Mouse (Mus musculus): ENCODE data around the gene Kif13a. TPM values are rescaled to one million over a fixed set of nuclear protein-coding genes. Genes with fewer than 3 reads are reported as not detected.

Gene Kif13a
- polyA plus RNA-seq, 1 experiment from 2014 or later = 2.5 TPM

DNA sequence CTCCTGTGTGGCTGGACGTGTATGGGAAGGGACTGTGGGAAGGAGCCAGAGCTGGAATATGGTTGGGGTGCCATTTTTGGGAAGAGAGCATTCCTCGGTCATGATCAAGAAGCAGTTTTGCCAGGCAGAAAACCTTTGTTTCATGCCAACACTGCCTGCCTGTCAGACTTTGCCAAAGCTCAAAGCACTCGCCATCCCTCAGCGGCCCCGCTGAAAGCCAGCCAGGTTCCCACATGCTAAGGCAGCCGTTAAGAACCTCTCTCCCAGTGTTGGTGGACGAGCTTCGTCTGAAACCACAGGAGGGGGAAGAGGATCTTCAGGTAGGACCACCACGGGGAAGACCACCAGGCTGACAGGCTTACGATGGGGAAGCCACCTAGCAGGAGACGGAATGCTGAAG, 121.8 kb downstream of the Kif13a start:
- H3K27me3 ChIP-seq = no peaks in the 10 kb centered on the region
- no peak overlapping the region for H3K4me3 ChIP-seq (replicated peaks)
- no peak for ATAC-seq (ENCODE audit: low read depth)
- DNase-seq = no peak
- no peaks in the 10 kb centered on the region for H3K9me3 ChIP-seq (replicated peaks)
- no peak overlapping the region for H3K9ac ChIP-seq
- no peaks in the 10 kb centered on the region for H3K4me1 ChIP-seq (replicated peaks)
- no peak overlapping the region for H3K4me2 ChIP-seq
- peaks cover 15% of the 10 kb centered on the region for H3K36me3 ChIP-seq
- 78% methylated on average over 11 of the region's 11 CpGs for WGBS (ENCODE audit: insufficient replicate concordance)
- no peak overlapping the region for H3K27ac ChIP-seq

DNA sequence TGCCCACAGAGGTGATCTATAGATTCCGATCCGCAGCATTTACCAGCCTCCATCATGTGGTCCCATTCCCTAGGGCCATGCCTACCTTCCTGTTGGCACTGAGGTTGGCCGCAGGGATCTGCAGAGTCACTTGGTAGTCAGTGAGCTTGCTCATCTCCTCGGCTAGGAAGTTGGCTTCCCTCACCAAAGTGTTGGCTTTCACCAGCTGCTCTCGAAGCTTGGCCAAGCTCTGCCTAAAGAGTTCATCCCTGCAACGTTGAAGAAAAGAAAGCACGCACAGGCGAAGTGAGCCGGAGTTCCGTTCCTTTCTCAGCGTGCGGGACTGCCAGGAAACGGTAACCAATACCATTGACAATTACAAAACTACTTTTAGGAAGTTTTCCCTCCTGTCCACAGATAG, 128.5 kb downstream of the Kif13a start:
- Histone ChIP-seq H3K9me3 (replicated peaks) (no peaks in the 10 kb centered on the region), H3K4me3 (replicated peaks) (no peak overlapping the region), H3K4me2 (no peak overlapping the region), H3K27me3 (no peaks in the 10 kb centered on the region), H3K36me3 (0 out of 2 replicates have a peak, but pooled peaks cover 2% of the 10 kb centered on the region), H3K9ac (no peak overlapping the region), H3K4me1 (replicated peaks) (no peaks in the 10 kb centered on the region), H3K27ac (no peak overlapping the region)
- 83% methylated on average over 13 of the region's 13 CpGs for WGBS (ENCODE audit: insufficient replicate concordance)
- ATAC-seq (ENCODE audit: low read depth) (no peak), DNase-seq (no peak)

DNA sequence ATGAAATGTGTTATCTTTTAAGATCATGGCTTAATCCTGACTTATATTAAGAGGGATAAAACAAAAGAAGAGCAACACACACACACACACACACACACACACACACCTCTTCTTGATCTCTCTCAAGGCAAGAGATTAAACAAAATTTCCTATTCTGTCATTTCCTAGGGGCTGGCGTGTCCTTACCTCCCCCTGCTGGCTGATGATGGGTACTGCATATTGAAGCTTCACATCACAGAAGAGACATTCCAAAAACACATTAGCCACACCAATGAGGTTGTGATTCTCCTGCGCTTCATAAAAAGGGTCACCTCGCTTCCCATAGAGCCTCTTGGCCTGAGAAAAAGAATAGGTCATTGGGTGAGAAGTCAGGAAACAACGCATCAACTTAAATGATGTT, 131.5 kb downstream of the Kif13a start:
- Histone ChIP-seq H3K4me1 (replicated peaks) (no peaks in the 10 kb centered on the region), H3K4me2 (no peak overlapping the region), H3K36me3 (peaks cover 10% of the 10 kb centered on the region), H3K9me3 (replicated peaks) (no peaks in the 10 kb centered on the region), H3K4me3 (replicated peaks) (no peak overlapping the region), H3K27ac (no peak overlapping the region), H3K27me3 (no peaks in the 10 kb centered on the region), H3K9ac (no peak overlapping the region)
- no peak for ATAC-seq (ENCODE audit: low read depth)
- peak; percentile 32 for DNase-seq
- WGBS (ENCODE audit: insufficient replicate concordance) = 33% methylated on average over 4 of the region's 4 CpGs

DNA sequence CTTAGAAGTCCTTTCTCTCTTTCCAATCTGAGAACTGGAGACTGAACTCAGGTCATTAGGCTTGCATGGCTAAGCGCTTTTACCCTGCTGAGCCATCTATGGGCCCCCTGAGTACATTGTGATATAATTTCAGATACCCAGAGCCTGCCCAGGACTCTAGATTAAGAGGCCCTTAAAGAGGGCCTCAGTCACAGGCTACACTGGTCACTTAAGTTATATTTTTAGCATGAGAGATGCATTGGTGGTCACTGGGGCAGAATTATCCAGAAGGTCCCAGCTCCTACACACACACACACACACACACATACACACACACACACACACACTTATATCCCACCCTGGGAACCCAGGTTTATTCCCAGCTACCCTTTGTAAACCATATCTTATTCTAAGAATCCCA, 133.3 kb downstream of the Kif13a start:
- no peak overlapping the region for H3K27ac ChIP-seq
- no peak overlapping the region for H3K4me3 ChIP-seq (replicated peaks)
- H3K9me3 ChIP-seq (replicated peaks) = no peaks in the 10 kb centered on the region
- WGBS (ENCODE audit: insufficient replicate concordance) = 79% methylated on average over 1 of the region's 1 CpGs
- no peak for ATAC-seq (ENCODE audit: low read depth)
- peaks cover 16% of the 10 kb centered on the region for H3K36me3 ChIP-seq
- no peaks in the 10 kb centered on the region for H3K4me1 ChIP-seq (replicated peaks)
- no peak overlapping the region for H3K9ac ChIP-seq
- no peak overlapping the region for H3K4me2 ChIP-seq
- H3K27me3 ChIP-seq = no peaks in the 10 kb centered on the region
- DNase-seq = no peak

- no peak overlapping the region for H3K4me3 ChIP-seq (replicated peaks)
- no peak overlapping the region for H3K27ac ChIP-seq
- no peaks in the 10 kb centered on the region for H3K9me3 ChIP-seq (replicated peaks)
- H3K27me3 ChIP-seq = no peaks in the 10 kb centered on the region
- H3K4me2 ChIP-seq = no peak overlapping the region
- no peak overlapping the region for H3K9ac ChIP-seq
- H3K4me1 ChIP-seq (replicated peaks) = no peaks in the 10 kb centered on the region
- ATAC-seq (ENCODE audit: low read depth) (no peak), DNase-seq (no peak)
- 77% methylated on average over 13 of the region's 13 CpGs for WGBS (ENCODE audit: insufficient replicate concordance)
- H3K36me3 ChIP-seq = peaks cover 18% of the 10 kb centered on the region
Observed at GRCm38 (mm10) chr13:46793824-46794223, 135.8 kb downstream of the Kif13a start.

- 78% methylated on average over 8 of the region's 8 CpGs for WGBS (ENCODE audit: insufficient replicate concordance)
- ATAC-seq (ENCODE audit: low read depth) (no peak), DNase-seq (no peak)
Observed at GRCm38 (mm10) chr13:46788452-46788851, 141.2 kb downstream of the Kif13a start.

DNA sequence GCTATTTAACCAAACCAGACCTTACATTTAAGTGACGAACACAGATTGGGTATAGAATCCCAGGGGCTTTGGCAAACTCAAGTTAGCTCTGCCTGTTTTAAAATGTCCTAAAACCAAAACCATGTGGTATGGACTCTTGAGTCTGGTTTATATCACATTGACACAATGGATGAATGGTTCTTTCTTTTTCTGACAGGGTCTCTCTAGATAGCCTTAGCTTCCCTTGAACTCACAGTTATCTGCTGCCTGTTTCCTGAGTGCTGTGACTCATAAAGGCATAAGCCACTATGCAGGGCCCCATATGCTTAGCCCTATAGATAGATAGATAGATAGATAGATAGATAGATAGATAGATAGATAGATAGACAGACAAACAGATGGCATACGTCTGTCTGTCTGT, 142.8 kb downstream of the Kif13a start:
- Histone ChIP-seq H3K9ac (no peak overlapping the region), H3K4me1 (replicated peaks) (no peaks in the 10 kb centered on the region), H3K4me3 (replicated peaks) (no peak overlapping the region), H3K36me3 (peaks cover 14% of the 10 kb centered on the region; the same call in 1 of the 2 replicates), H3K27ac (no peak overlapping the region), H3K9me3 (replicated peaks) (no peaks in the 10 kb centered on the region), H3K4me2 (no peak overlapping the region), H3K27me3 (no peaks in the 10 kb centered on the region)
- 59% methylated on average over 2 of the region's 2 CpGs for WGBS (ENCODE audit: insufficient replicate concordance)
- no peak for DNase-seq
- ATAC-seq (ENCODE audit: low read depth) = no peak

More at GRCm38 (mm10) chr13:46788452-46788851, 141.2 kb downstream of the Kif13a start:
- peaks cover 25% of the 10 kb centered on the region; the same call in 1 of the 2 replicates for H3K36me3 ChIP-seq
- H3K27ac ChIP-seq = no peak overlapping the region
- no peak overlapping the region for H3K4me3 ChIP-seq (replicated peaks)
- H3K9me3 ChIP-seq (replicated peaks) = no peaks in the 10 kb centered on the region
- H3K9ac ChIP-seq = no peak overlapping the region
- no peaks in the 10 kb centered on the region for H3K27me3 ChIP-seq
- no peak overlapping the region for H3K4me2 ChIP-seq
- no peaks in the 10 kb centered on the region for H3K4me1 ChIP-seq (replicated peaks)

DNA sequence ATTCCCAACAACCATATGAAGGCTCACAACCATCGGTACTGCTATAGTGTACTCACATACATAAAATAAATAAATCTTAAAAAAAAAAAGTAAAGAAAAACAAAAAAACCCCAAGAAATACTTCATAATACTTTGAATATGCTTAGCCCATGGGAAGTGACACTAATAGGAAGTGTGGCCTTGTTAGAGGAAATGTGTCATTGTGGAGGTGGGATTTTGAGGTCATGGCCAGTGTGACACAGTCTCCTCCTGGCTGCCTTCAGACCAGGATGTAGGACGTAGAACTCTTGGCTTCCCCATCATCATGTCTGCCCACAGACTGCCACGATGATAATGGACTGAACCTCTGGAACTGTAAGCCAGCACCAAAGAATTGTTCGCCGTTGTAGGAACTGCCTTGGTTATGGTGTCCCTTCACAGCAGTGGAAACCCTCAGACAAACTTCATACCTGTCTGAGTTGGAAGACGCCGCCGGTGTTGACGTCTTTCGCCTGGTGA, 143.6 kb downstream of the Kif13a start:
- Histone ChIP-seq H3K36me3 (peaks cover 13% of the 10 kb centered on the region; the same call in 1 of the 2 replicates), H3K4me3 (replicated peaks) (no peak overlapping the region), H3K9me3 (replicated peaks) (no peaks in the 10 kb centered on the region), H3K27ac (no peak overlapping the region), H3K9ac (no peak overlapping the region), H3K27me3 (no peaks in the 10 kb centered on the region), H3K4me2 (no peak overlapping the region), H3K4me1 (replicated peaks) (peaks cover 1% of the 10 kb centered on the region; the same call in 1 of the 2 replicates)
- no peak for ATAC-seq (ENCODE audit: low read depth)
- no peak for DNase-seq
- 87% methylated on average over 10 of the region's 10 CpGs for WGBS (ENCODE audit: insufficient replicate concordance)

GRCm38 (mm10) chr13:46780379-46780778, 149.3 kb downstream of the Kif13a start:
- no peak overlapping the region for H3K9ac ChIP-seq
- no peak overlapping the region for H3K4me3 ChIP-seq (replicated peaks)
- H3K4me2 ChIP-seq = no peak overlapping the region
- DNase-seq (peak; percentile 31), ATAC-seq (ENCODE audit: low read depth) (peak; percentile 79; the same call in 1 of the 2 replicates)
- H3K27ac ChIP-seq = no peak overlapping the region
- H3K36me3 ChIP-seq = no peaks in the 10 kb centered on the region
- WGBS (ENCODE audit: insufficient replicate concordance) = 49% methylated on average over 11 of the region's 11 CpGs
- H3K9me3 ChIP-seq (replicated peaks) = no peaks in the 10 kb centered on the region
- H3K27me3 ChIP-seq = no peaks in the 10 kb centered on the region
- peaks cover 43% of the 10 kb centered on the region for H3K4me1 ChIP-seq (replicated peaks)

- 53% methylated on average over 10 of the region's 10 CpGs for WGBS (ENCODE audit: insufficient replicate concordance)
- no peaks in the 10 kb centered on the region for H3K9me3 ChIP-seq (replicated peaks)
- no peak for ATAC-seq (ENCODE audit: low read depth)
- no peak overlapping the region for H3K4me2 ChIP-seq
- H3K9ac ChIP-seq = no peak overlapping the region
- no peak for DNase-seq
- no peaks in the 10 kb centered on the region for H3K36me3 ChIP-seq
- H3K27me3 ChIP-seq = no peaks in the 10 kb centered on the region
- H3K27ac ChIP-seq = no peak overlapping the region
- no peak overlapping the region for H3K4me3 ChIP-seq (replicated peaks)
- peaks cover 48% of the 10 kb centered on the region for H3K4me1 ChIP-seq (replicated peaks)
Observed at GRCm38 (mm10) chr13:46779831-46780230, 149.8 kb downstream of the Kif13a start.

GRCm38 (mm10) chr13:46777461-46777860, 152.2 kb downstream of the Kif13a start:
- peak; percentile 61 for ATAC-seq (ENCODE audit: low read depth)

GRCm38 (mm10) chr13:46776636-46777305, 152.9 kb downstream of the Kif13a start:
- DNase-seq = no peak
- H3K4me2 ChIP-seq = no peak overlapping the region
- peak; percentile 25; the same call in 1 of the 2 replicates for ATAC-seq (ENCODE audit: low read depth)

More at GRCm38 (mm10) chr13:46777461-46777860, 152.2 kb downstream of the Kif13a start:
- Histone ChIP-seq H3K36me3 (peaks cover 8% of the 10 kb centered on the region), H3K27ac (peak overlapping the region; percentile 20; the same call in 1 of the 2 replicates), H3K4me2 (no peak overlapping the region), H3K9me3 (replicated peaks) (no peaks in the 10 kb centered on the region), H3K27me3 (no peaks in the 10 kb centered on the region), H3K9ac (no peak overlapping the region), H3K4me3 (replicated peaks) (no peak overlapping the region), H3K4me1 (replicated peaks) (peaks cover 51% of the 10 kb centered on the region)
- DNase-seq = no peak
- WGBS (ENCODE audit: insufficient replicate concordance) = 33% methylated on average over 3 of the region's 3 CpGs

More at GRCm38 (mm10) chr13:46776636-46777305, 152.9 kb downstream of the Kif13a start:
- no peaks in the 10 kb centered on the region for H3K9me3 ChIP-seq (replicated peaks)
- H3K4me1 ChIP-seq (replicated peaks) = peaks cover 58% of the 10 kb centered on the region
- H3K36me3 ChIP-seq = peaks cover 15% of the 10 kb centered on the region
- H3K9ac ChIP-seq = no peak overlapping the region
- 52% methylated on average over 14 of the region's 14 CpGs for WGBS (ENCODE audit: insufficient replicate concordance)
- H3K27me3 ChIP-seq = no peaks in the 10 kb centered on the region
- H3K4me3 ChIP-seq (replicated peaks) = no peak overlapping the region
- H3K27ac ChIP-seq = 0 out of 2 replicates have a peak overlapping the region, but pooled peaks have one; percentile 20

Measured in liver, embryonic 13.5 days (tissue).